Mouse (Mus musculus) MEL (cell line): ENCODE results near the gene Ttc9c.

Source experiments
- BHLHE40 ChIP-seq: IDR thresholded peaks from 2 replicates; pipeline ENCODE4 v1.6.1; 2012; ENCODE audit warnings: low read depth, mild to moderate bottlenecking, inconsistent platforms, low read length, improper control_type of control experiment, borderline replicate concordance
- CHD2 ChIP-seq: IDR thresholded peaks from 2 replicates; pipeline ENCODE4 v1.6.1; 2011; ENCODE audit warnings: low read length, improper control_type of control experiment
- CTCF ChIP-seq, 3 experiments: IDR thresholded peaks in 2 of 3; conservative IDR thresholded peaks in 1 of 3; 2 replicates each; pipeline ENCODE4 v1.5.1; 2011 to 2012; ENCODE audit warnings: low read length in 3 of 3, low read depth in 2 of 3, mild to moderate bottlenecking in 2 of 3, improper control_type of control experiment in 1 of 3, inconsistent platforms in 1 of 3, mixed read lengths in 1 of 3, moderate library complexity in 1 of 3; ENCODE audit not compliant: control insufficient read depth in 1 of 3, insufficient read depth in 1 of 3, poor library complexity in 1 of 3, severe bottlenecking in 1 of 3
- EP300 ChIP-seq, 2 experiments: IDR thresholded peaks; 2 replicates each; pipeline ENCODE4 v1.6.1; 2011; ENCODE audit warnings: improper control_type of control experiment in 2 of 2, low read length in 2 of 2, low read depth in 1 of 2, mild to moderate bottlenecking in 1 of 2
- MAX ChIP-seq: IDR thresholded peaks from 2 replicates; pipeline ENCODE4 v1.6.1; 2011; ENCODE audit warnings: low read length, improper control_type of control experiment
- POLR2A ChIP-seq, 2 experiments: IDR thresholded peaks; 2 replicates each; pipeline ENCODE4 v1.6.1; 2011 to 2012; ENCODE audit warnings: low read length in 2 of 2, mild to moderate bottlenecking in 2 of 2, control low read depth in 1 of 2, improper control_type of control experiment in 1 of 2, low read depth in 1 of 2, moderate library complexity in 1 of 2; ENCODE audit not compliant: control insufficient read depth in 1 of 2, insufficient read depth in 1 of 2, poor library complexity in 1 of 2
- POLR2AphosphoS5 ChIP-seq: IDR thresholded peaks from 2 replicates; pipeline ENCODE4 v1.6.1; 2012; ENCODE audit warnings: low read depth, borderline replicate concordance, mild to moderate bottlenecking, inconsistent platforms, low read length, moderate library complexity, mixed read lengths
- UBTF ChIP-seq: IDR thresholded peaks from 2 replicates; pipeline ENCODE4 v1.6.1; 2012; ENCODE audit warnings: low read depth, mild to moderate bottlenecking, inconsistent platforms, low read length, improper control_type of control experiment, moderate library complexity, borderline replicate concordance; ENCODE audit not compliant: insufficient read depth
- USF1 ChIP-seq: IDR thresholded peaks from 2 replicates; pipeline ENCODE4 v1.6.1; 2014; ENCODE audit warnings: low read depth, mild to moderate bottlenecking, inconsistent platforms, low read length, improper control_type of control experiment, moderate library complexity
- ZMIZ1 ChIP-seq: IDR thresholded peaks from 2 replicates; pipeline ENCODE4 v1.6.1; 2012; ENCODE audit warnings: low read depth, mild to moderate bottlenecking, inconsistent platforms, low read length, improper control_type of control experiment, moderate library complexity

- TF ChIP-seq ZMIZ1 = no peak
- TF ChIP-seq CTCF (IDR thresholded peaks at IDR 0.05 in 2 of 3, conservative IDR thresholded peaks at IDR 0.05 in 1 of 3; ENCODE audit: control insufficient read depth in 1 of 3, insufficient read depth in 1 of 3, low read depth in 2 of 3, low read length in 3 of 3, poor library complexity in 1 of 3, severe bottlenecking in 1 of 3) = no peak
- TF ChIP-seq USF1 = no peak
- no peak for TF ChIP-seq MAX
- TF ChIP-seq POLR2AphosphoS5 = no peak
- TF ChIP-seq EP300 (IDR thresholded peaks at IDR 0.05; ENCODE audit: low read depth in 1 of 2, low read length in 2 of 2) = no peak
- no peak for TF ChIP-seq POLR2A (IDR thresholded peaks at IDR 0.05; ENCODE audit: control insufficient read depth in 1 of 2, insufficient read depth in 1 of 2, low read depth in 1 of 2, low read length in 2 of 2, poor library complexity in 1 of 2)
- TF ChIP-seq CHD2 = no peak
- no peak for TF ChIP-seq BHLHE40
- TF ChIP-seq UBTF = no peak
These were observed 48.4 kb downstream of the Ttc9c start, which contains the start of gene Tmem223 for GRCm38 (mm10) chr19:8770567-8771270.
